Mouse (Mus musculus): ENCODE measurements around the gene Commd2.

DNA sequence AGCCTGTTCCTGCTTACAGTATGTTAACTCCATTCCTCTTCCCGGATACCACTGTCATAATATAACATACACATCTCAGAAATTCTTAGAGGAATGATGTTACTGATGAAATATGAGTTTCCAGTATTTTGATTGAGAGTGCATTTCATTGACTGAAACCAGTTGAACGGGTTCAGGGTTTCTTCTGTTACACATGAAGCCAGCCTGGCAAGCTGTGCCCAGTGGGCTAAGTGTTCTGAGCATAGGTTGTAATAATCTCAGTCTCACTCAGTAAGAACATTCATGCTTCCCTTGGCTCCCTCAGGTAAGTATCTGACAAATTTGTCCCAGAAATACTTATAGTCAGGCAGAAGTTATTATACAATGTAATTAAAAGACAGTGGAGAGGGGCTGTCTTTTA, 22.6 kb upstream of the Commd2 start:
- TF ChIP-seq POLR2A (IDR thresholded peaks at IDR 0.05; ENCODE audit: borderline replicate concordance, insufficient read depth, low read length) (no peak), CTCF (IDR thresholded peaks at IDR 0.05; ENCODE audit: borderline replicate concordance, insufficient read depth, low read depth, low read length) (no peak)
